Mouse (Mus musculus) kidney, adult 11 months (tissue): Measurements from ENCODE around the gene Asb4.

Source experiments
- DNase-seq: peaks from one replicate; pipeline ENCODE4 v3.0.0; 2022

Gene Asb4

GRCm38 (mm10) chr6:5396797-5397196 lies 13.6 kb downstream of the Asb4 start:
- DNase-seq, result no peak

DNA sequence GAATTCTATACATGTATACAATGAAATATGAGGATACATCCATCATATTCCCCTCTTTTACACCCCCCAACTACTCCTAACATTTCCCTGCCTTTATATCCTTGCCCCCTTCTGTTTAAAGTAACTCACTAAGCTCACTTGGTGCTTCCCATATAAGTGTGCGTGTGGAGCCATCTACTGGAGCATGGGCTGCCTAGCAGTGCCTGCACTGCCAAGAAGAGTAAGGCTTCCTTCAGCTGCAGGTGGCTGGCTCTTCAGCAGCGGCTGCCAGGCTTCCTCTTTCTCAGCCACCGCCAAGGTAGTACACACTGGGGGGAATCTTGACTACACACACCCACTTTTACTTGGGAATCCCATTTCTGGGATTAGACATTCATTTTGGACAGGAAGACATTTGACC lies 18.2 kb downstream of the Asb4 start:
- peak; percentile 41 for DNase-seq

DNA sequence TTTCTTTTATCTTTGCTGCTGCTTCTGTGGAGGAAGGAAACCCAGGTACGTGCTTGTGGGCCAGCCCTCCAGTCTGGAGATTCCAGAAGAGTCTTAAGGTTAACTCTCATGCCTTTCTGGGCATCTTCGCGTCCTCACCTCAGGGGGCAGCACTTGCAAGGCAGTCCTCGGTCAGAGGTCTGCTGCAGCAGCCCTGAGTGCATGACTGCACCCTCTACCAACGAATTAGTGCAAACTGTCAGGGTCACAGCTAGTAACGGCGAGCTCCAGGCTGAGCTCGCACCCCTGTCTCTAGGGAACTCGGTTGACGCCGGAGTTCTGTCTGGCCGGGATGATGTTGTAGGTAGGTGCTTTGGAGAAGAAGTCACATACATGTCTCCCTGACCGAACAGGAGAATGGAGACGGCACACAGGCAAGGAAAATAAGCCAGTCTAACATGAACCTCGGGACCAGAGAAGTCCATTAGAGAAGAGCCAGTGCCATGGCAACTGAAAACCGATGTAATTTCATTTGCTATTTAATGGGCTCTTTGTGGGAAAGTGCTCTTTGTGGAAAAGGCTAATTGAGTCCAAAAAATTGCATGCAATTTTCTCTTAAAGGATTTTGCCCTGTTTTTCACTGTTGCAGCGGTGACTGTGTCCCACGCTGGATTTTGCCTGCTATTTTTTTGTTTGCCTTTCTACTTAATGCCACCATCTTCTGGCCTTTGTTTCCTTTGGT lies 20.1 kb downstream of the Asb4 start:
- no peak for DNase-seq

DNA sequence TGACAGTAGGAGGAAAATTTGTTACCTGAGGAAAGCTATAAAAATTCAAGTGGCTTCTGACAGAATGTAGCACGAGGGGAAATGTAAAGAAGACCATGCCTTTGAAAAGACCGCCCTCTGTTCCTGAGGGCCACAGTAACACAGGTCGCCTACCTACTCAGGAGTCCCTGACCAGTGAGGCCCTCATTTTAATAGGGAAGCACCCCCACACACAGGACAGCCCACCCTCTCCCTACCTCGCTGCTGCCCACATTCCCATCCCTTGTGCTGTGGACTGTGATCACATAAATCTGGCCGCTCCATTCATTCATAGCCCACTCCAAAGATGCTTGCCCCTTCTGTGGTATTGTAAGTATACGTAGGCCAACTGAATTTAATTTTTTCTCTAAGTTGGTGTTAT lies 20.8 kb downstream of the Asb4 start:
- no peak for DNase-seq

GRCm38 (mm10) chr6:5408451-5409177 lies 25.4 kb downstream of the Asb4 start:
- DNase-seq, result no peak

DNA sequence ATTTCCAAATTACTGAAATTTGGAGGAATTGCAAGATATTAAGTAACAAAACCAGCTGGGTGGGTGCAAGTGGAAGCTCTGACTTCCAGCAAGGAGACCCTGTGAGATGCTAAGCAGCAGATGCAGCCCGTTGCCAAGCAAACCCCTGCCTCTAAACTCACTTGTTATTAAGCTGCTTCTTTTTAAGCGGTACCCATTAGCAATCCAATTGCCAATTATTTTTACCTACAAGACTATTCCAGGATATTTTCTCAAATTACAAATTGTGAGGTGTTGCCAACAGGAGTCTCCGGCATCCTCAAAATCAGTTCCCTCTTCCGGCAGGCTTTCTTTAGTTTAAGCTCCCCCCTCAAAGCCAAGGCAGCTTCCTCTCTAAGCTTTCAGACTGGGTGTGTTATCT lies 26.5 kb downstream of the Asb4 start:
- DNase-seq, result no peak

GRCm38 (mm10) chr6:5410697-5411391 lies 27.7 kb downstream of the Asb4 start:
- DNase-seq, result peak; percentile 64

DNA sequence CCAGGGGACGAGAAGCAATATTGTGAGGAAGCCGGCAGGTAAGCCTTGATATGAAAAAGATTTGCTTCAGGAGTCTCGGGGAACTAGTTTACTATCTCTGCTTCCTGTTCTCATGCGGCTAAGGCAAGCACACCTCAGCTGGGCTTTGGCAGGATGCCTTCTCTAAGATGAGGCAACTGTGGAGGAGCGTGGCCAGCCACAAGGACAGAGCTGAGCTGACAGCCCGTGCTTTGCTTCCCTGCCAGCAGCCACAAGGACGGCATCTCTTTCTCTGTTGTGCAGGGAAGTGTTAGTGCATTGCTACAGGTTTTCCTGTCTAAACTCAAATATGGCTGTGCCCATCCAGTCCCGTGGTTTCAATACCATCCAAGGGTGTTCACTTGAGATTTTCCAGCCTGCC lies 30.1 kb downstream of the Asb4 start:
- DNase-seq, result no peak

DNA sequence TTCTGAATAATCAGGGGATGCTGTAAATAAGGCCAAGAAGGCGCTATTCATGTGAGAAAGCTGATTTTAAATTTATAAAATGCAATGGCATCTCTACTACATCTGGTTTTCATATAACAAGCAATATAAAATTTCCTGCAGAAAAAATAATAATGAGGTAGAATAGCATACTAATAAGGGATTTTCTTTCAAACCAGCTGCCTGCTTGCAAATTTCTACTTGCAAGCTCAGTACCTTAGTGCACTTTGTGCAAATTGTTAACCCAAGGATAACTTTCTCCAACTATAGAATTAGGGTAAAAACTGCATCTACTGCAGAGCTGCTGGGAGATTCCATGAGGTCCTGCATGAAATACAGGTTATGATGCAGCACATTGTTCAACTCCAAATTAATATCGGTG lies 38.3 kb downstream of the Asb4 start:
- DNase-seq, result no peak

GRCm38 (mm10) chr6:5422386-5422785 lies 39.2 kb downstream of the Asb4 start:
- DNase-seq, result no peak

GRCm38 (mm10) chr6:5423594-5423993 lies 40.4 kb downstream of the Asb4 start:
- no peak for DNase-seq

DNA sequence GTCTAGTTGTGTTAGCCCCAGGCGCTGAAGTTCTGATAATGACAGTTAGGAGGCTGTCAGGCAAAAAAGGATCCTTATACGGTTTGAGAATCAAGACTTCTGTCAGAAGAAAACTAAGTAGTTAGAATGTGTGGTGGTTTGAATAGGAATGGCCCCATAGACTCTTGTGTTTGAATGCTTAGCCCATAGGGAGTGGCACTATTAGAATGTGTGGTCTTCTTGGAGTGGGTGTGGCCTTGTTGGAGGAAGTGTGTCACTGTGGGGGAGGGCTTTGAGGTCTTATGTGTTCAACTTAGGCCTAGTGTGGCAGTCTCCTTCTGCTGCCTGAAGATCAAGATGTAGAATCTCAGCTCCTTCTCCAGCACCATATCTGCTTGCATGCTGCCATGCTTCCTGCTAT lies 43.8 kb downstream of the Asb4 start:
- DNase-seq, result no peak

- DNase-seq, result no peak
Measured at GRCm38 (mm10) chr6:5429562-5429961, 46.4 kb downstream of the Asb4 start.

DNA sequence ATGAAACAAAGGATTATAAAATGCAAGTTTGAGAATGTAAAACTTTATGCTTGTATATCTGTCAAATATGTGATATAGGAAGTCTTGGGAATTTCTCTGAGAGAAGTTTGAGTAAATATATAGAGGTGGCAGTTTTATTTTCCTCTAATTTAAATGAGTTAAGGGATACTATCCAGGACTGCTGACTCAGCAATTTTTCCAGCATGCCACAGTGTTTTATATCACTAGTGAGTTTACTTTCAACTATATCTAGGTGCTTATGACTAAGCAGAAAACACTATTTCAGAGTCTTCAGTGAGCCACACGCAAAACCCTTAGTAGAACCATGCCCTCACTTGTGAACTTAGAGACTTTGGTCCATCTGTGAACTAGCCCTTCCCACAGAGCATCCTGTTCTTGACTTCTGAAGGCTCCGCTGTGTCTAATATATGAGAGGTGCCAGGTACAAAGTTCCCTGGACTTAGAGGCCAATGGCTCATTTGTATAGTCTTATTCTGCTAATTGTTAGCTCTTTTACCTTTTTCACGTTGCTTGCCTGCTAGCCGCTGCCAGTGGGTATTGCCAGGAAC lies 46.9 kb downstream of the Asb4 start:
- peak; percentile 27 for DNase-seq

DNA sequence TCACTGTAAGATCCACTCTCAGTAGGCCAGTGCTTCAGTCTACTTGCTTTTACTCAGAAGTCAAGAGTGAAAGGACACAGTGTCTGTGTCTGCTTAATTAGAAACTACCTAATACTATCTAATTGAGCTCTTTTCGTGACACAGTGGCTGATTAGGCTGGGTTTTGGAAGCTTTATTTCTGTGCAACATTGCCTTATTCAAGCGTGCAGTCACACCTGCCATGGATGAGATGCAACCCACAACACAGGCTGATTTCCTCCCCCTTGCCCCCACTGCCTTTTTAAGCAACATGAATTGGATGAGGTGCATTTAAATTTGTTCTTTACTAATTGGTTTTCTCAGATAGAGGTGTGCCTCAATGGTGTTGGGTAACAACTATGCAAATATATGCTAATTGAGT lies 50.7 kb downstream of the Asb4 start:
- no peak for DNase-seq

DNA sequence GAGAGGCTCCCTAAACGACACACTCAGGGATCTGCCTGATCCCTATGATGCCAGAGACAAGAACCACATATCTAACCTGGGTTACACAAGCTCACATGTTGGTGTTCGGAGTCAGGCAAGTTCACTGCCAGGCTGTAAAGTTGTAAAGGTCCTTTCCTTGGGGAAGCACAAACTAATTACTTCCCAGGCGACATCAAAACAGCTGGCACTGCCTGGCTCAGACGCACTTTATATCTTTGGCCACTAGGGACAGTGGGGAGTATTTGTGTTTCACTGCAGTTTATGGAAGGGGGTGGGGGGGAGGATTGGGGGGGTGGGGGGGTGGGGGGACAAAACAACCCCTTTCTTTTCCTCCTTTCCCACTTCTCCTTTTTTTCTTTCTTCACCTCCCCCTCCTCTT lies 54.6 kb downstream of the Asb4 start:
- peak; percentile 8 for DNase-seq

- DNase-seq, result no peak
Measured at GRCm38 (mm10) chr6:5441221-5441620, 58.0 kb downstream of the Asb4 start.

GRCm38 (mm10) chr6:5442316-5443085 lies 59.3 kb downstream of the Asb4 start:
- peak; percentile 9 for DNase-seq

GRCm38 (mm10) chr6:5443104-5443863 lies 60.1 kb downstream of the Asb4 start:
- peak; percentile 9 for DNase-seq

DNA sequence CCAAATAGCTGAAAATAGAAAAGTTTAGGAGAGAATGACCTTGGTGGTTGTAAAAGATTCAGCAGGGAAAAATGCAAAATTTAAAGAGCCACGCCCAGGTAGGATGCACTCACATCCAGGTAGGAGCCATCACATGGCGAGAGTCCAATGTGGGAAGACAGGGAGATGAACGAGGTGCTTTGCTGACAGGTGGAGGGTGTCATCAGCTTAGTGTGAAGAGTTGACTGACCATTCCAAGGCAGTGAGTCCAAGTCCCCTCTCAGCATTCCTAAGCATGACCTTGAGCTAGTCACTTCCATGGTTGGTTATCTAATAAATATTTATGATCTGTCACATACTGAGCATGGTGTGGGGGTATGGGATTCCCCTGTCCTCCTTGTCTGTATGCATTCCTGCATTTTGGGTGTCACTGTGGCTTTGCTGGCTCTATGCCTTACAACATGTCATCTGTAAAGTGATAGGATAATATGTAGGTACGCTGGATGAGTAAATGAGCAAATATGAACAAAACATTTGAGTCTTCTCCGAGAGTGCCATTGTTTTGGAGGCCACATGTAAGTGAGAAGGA lies 61.2 kb downstream of the Asb4 start:
- DNase-seq, result no peak

DNA sequence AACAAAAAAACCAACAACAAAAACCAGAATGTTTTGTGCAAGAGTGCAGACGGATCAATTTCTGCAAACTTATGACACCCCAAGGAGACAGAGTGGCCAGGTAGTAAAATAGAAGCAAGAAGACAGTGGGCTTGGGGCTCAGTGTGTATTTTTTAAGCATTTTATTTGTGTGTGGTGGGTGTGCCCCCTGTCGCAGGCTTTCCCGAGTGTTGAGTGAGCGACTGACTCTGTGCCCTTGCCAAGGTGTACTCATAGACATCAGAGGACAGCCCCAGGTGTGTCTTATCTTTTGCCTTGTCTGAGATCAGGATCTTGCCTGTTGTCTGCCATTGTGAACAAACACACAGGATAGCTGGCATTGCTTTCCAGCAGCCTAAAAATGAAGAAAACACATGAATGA lies 63.8 kb downstream of the Asb4 start:
- DNase-seq, result no peak

- no peak for DNase-seq
Measured at GRCm38 (mm10) chr6:5447546-5447945, 64.4 kb downstream of the Asb4 start.
